Mouse (Mus musculus) CH12.LX (cell line): ENCODE results near the gene Muc3. TPM values are rescaled to one million over a fixed set of nuclear protein-coding genes. Genes with fewer than 3 reads are reported as not detected.

Source experiments
- DNase-seq: peaks from one replicate; pipeline ENCODE4 v3.0.0-alpha.2; 2013; ENCODE audit errors: extremely low read depth
- H3K27ac ChIP-seq: 2 replicates; pipeline ENCODE4 v1.5.1; 2012; ENCODE audit warnings: low read depth, mild to moderate bottlenecking, control low read depth, moderate library complexity; ENCODE audit not compliant: insufficient read depth
- H3K27me3 ChIP-seq: replicated peaks from 2 replicates; pipeline ENCODE3; 2012; ENCODE audit warnings: inconsistent platforms
- H3K36me3 ChIP-seq, 2 experiments: replicated peaks in 1 of 2; 2 replicates each; pipeline versions ENCODE3 to v1.6.1; 2012; ENCODE audit warnings: inconsistent platforms in 1 of 2, low read length in 1 of 2, mild to moderate bottlenecking in 1 of 2, mixed read lengths in 1 of 2, moderate library complexity in 1 of 2; ENCODE audit not compliant: control insufficient read depth in 1 of 2, insufficient read depth in 1 of 2
- H3K4me1 ChIP-seq, 2 experiments: 2 replicates each; pipeline ENCODE4 v1.6.1; 2012; ENCODE audit warnings: inconsistent platforms in 1 of 2, moderate library complexity in 1 of 2; ENCODE audit not compliant: insufficient read depth in 2 of 2, control insufficient read depth in 1 of 2
- H3K4me2 ChIP-seq: 2 replicates; pipeline ENCODE4 v1.6.1; 2012; ENCODE audit warnings: low read depth, mild to moderate bottlenecking, control low read depth; ENCODE audit not compliant: poor library complexity, insufficient read depth, severe bottlenecking
- H3K4me3 ChIP-seq, 3 experiments: fragments of 150-350 bp in 1 of 3; sonication (generic) in 1 of 3; replicated peaks in 1 of 3; 2 replicates each; pipeline versions ENCODE3 to v1.5.1; 2011 to 2012; ENCODE audit warnings: low read depth in 2 of 3, low read length in 2 of 3, mild to moderate bottlenecking in 2 of 3, moderate library complexity in 2 of 3, control low read depth in 1 of 3, improper control_type of control experiment in 1 of 3, inconsistent platforms in 1 of 3, mixed read lengths in 1 of 3; ENCODE audit not compliant: poor library complexity in 1 of 3
- H3K79me2 ChIP-seq: replicated peaks from 2 replicates; pipeline ENCODE4 v1.6.1; 2012; ENCODE audit warnings: mild to moderate bottlenecking, moderate library complexity; ENCODE audit not compliant: control insufficient read depth, poor library complexity, insufficient read depth, severe bottlenecking; ENCODE audit errors: extremely low read depth
- H3K9ac ChIP-seq: 2 replicates; pipeline ENCODE4 v1.6.1; 2012; ENCODE audit warnings: low read depth, mild to moderate bottlenecking, control low read depth, moderate library complexity; ENCODE audit not compliant: insufficient read depth
- H3K9me3 ChIP-seq: replicated peaks from 2 replicates; pipeline ENCODE3; 2012; ENCODE audit warnings: low read length, inconsistent platforms, mixed read lengths
- BHLHE40 ChIP-seq: IDR thresholded peaks from 2 replicates; pipeline ENCODE4 v1.6.1; 2011; ENCODE audit warnings: mild to moderate bottlenecking, low read depth, low read length, improper control_type of control experiment
- CHD2 ChIP-seq: IDR thresholded peaks from 2 replicates; pipeline ENCODE4 v1.6.1; 2011; ENCODE audit warnings: low read length, improper control_type of control experiment
- CTCF ChIP-seq, 2 experiments: IDR thresholded peaks in 1 of 2; conservative IDR thresholded peaks in 1 of 2; 2 replicates each; pipeline ENCODE4 v1.5.1; 2011 to 2012; ENCODE audit warnings: low read depth in 2 of 2, low read length in 2 of 2, improper control_type of control experiment in 1 of 2, inconsistent platforms in 1 of 2, mild to moderate bottlenecking in 1 of 2, moderate library complexity in 1 of 2
- E2F4 ChIP-seq: IDR thresholded peaks from 2 replicates; pipeline ENCODE4 v1.6.1; 2011; ENCODE audit warnings: low read depth, low read length, improper control_type of control experiment; ENCODE audit not compliant: insufficient replicate concordance
- ELF1 ChIP-seq: IDR thresholded peaks from 2 replicates; pipeline ENCODE4 v1.6.1; 2014; ENCODE audit warnings: low read depth, mild to moderate bottlenecking, inconsistent platforms, low read length, improper control_type of control experiment
- EP300 ChIP-seq: IDR thresholded peaks from 2 replicates; pipeline ENCODE4 v1.6.1; 2011; ENCODE audit warnings: low read length, improper control_type of control experiment
- HCFC1 ChIP-seq: IDR thresholded peaks from 2 replicates; pipeline ENCODE4 v1.6.1; 2012; ENCODE audit warnings: low read depth, mild to moderate bottlenecking, inconsistent platforms, low read length, improper control_type of control experiment
- JUND ChIP-seq: conservative IDR thresholded peaks from 2 replicates; pipeline ENCODE4 v1.6.1; 2011; ENCODE audit warnings: low read depth, low read length, improper control_type of control experiment
- KAT2A ChIP-seq: IDR thresholded peaks from 2 replicates; pipeline ENCODE4 v1.6.1; 2012; ENCODE audit warnings: low read length, improper control_type of control experiment, inconsistent platforms; ENCODE audit not compliant: insufficient replicate concordance
- MAFK ChIP-seq: IDR thresholded peaks from 2 replicates; pipeline ENCODE4 v1.6.1; 2011; ENCODE audit warnings: low read length, improper control_type of control experiment; ENCODE audit not compliant: insufficient replicate concordance
- MAX ChIP-seq: IDR thresholded peaks from 2 replicates; pipeline ENCODE4 v1.6.1; 2011; ENCODE audit warnings: low read length, improper control_type of control experiment
- MXI1 ChIP-seq: IDR thresholded peaks from 2 replicates; pipeline ENCODE4 v1.6.1; 2011; ENCODE audit warnings: mild to moderate bottlenecking, low read depth, low read length, improper control_type of control experiment
- MYC ChIP-seq: IDR thresholded peaks from 2 replicates; pipeline ENCODE4 v1.6.1; 2011; ENCODE audit warnings: low read depth, mild to moderate bottlenecking, improper control_type of control experiment, low read length
- PAX5 ChIP-seq: IDR thresholded peaks from 2 replicates; pipeline ENCODE4 v1.6.1; 2012; ENCODE audit warnings: low read length, inconsistent platforms, mixed read lengths
- POLR2A ChIP-seq: IDR thresholded peaks from 2 replicates; pipeline ENCODE4 v1.6.1; 2011; ENCODE audit warnings: low read depth, mild to moderate bottlenecking, improper control_type of control experiment, low read length
- RCOR1 ChIP-seq: conservative IDR thresholded peaks from 2 replicates; pipeline ENCODE4 v1.6.1; 2012; ENCODE audit warnings: low read depth, mild to moderate bottlenecking, inconsistent platforms, low read length, improper control_type of control experiment
- SMC3 ChIP-seq: IDR thresholded peaks from 2 replicates; pipeline ENCODE4 v1.6.1; 2011; ENCODE audit warnings: low read depth, low read length, improper control_type of control experiment
- TBP ChIP-seq: conservative IDR thresholded peaks from 2 replicates; pipeline ENCODE4 v1.6.1; 2011; ENCODE audit warnings: low read depth, low read length, improper control_type of control experiment
- TCF12 ChIP-seq: IDR thresholded peaks from 2 replicates; pipeline ENCODE4 v1.6.1; 2014; ENCODE audit warnings: low read depth, mild to moderate bottlenecking, inconsistent platforms, low read length, improper control_type of control experiment
- UBTF ChIP-seq: IDR thresholded peaks from 2 replicates; pipeline ENCODE4 v1.6.1; 2012; ENCODE audit warnings: low read depth, mild to moderate bottlenecking, inconsistent platforms, low read length, improper control_type of control experiment, moderate library complexity
- USF1 ChIP-seq: IDR thresholded peaks from 2 replicates; pipeline ENCODE4 v1.6.1; 2014; ENCODE audit warnings: low read depth, mild to moderate bottlenecking, inconsistent platforms, low read length, improper control_type of control experiment
- ZNF384 ChIP-seq: IDR thresholded peaks from 2 replicates; pipeline ENCODE4 v1.6.1; 2012; ENCODE audit warnings: low read depth, low read length, improper control_type of control experiment, inconsistent platforms
- dilution Hi-C: fragments of 300-500 bp; cut with MboI; formaldehyde crosslinking; loops from 2 replicates; pipeline ENCODE4 v1.14.3; 2020; ENCODE audit warnings: low sequenced_read_pairs; ENCODE audit not compliant: extremely low pct_unique_long_range_greater_than_20kb, extremely low pct_ligation_motif_present
- in situ Hi-C: fragments of 300-500 bp; cut with MboI; formaldehyde crosslinking; loops from 3 replicates; pipeline ENCODE4 v1.14.3; 2019; ENCODE audit warnings: low sequenced_read_pairs, low pct_ligation_motif_present, low pct_unique_long_range_greater_than_20kb, mixed read lengths
- polyA plus RNA-seq: library from polyadenylated mRNA; unstranded; fragments of >175 nt; gene quantifications from 2 replicates; pipeline ENCODE4 v1.2.1, GENCODE M21; 2012; ENCODE audit warnings: low read depth; ENCODE audit not compliant: insufficient read length
- total RNA-seq, 2 experiments: library from RNA; depleted of rRNA; stranded (reverse); fragments of 300-350 nt in 1 of 2; fragments of >200 nt in 1 of 2; gene quantifications; 2 replicates each; pipeline ENCODE4 v1.2.3; 2012 to 2014

Gene Muc3
- total and polyA plus RNA-seq, 3 experiments: 0.13 TPM; not detected in 2

- in situ Hi-C loops: no loop called here
- Histone ChIP-seq H3K27me3 (no peaks in the 10 kb centered on the region), H3K79me2 (no peaks in the 10 kb centered on the region), H3K27ac (no peak overlapping the region), H3K4me2 (no peak overlapping the region), H3K36me3 (no peaks in the 10 kb centered on the region), H3K9ac (no peak overlapping the region), H3K4me1 (peaks cover 0 to 11% of the 10 kb centered on the region in 2 experiments; a peak in 2 of 4 replicates), H3K4me3 (no peak overlapping the region), H3K9me3 (peaks cover 8% of the 10 kb centered on the region)
- no peak for TF ChIP-seq TCF12
- no peak for TF ChIP-seq MXI1
- no peak for TF ChIP-seq MYC
- no peak for TF ChIP-seq SMC3
- TF ChIP-seq MAX: no peak
- TF ChIP-seq ZNF384: no peak
- TF ChIP-seq ELF1: no peak
- TF ChIP-seq TBP: no peak
- TF ChIP-seq PAX5: no peak
- no peak for TF ChIP-seq RCOR1
- TF ChIP-seq E2F4: no peak
- TF ChIP-seq CHD2: no peak
- no peak for TF ChIP-seq JUND
- no peak for TF ChIP-seq KAT2A
- no peak for TF ChIP-seq POLR2A
- TF ChIP-seq BHLHE40: no peak
- no peak for TF ChIP-seq EP300
- no peak for TF ChIP-seq USF1
- no peak for TF ChIP-seq HCFC1
- no peak for DNase-seq
- dilution Hi-C loops: no loop called here
These were observed 55.4 kb downstream of the Muc3 start for GRCm38 (mm10) chr5:137093720-137094119.

GRCm38 (mm10) chr5:137091560-137091959 lies 57.6 kb downstream of the Muc3 start:
- DNase-seq: no peak
- no peaks in the 10 kb centered on the region for H3K36me3 ChIP-seq
- no peaks in the 10 kb centered on the region for H3K27me3 ChIP-seq
- H3K9ac ChIP-seq: no peak overlapping the region
- H3K4me2 ChIP-seq: no peak overlapping the region
- in situ Hi-C loops (no loop called here), dilution Hi-C loops (no loop called here)
- peaks cover 7% of the 10 kb centered on the region for H3K9me3 ChIP-seq
- H3K4me3 ChIP-seq: no peak overlapping the region
- no peak overlapping the region for H3K27ac ChIP-seq
- H3K4me1 ChIP-seq: peaks cover 0 to 11% of the 10 kb centered on the region in 2 experiments; a peak in 2 of 4 replicates
- TF ChIP-seq CHD2 (no peak), POLR2A (no peak), CTCF (conservative IDR thresholded peaks at IDR 0.05 in 1 of 2, IDR thresholded peaks at IDR 0.05 in 1 of 2; ENCODE audit: low read depth in 2 of 2, low read length in 2 of 2) (no peak), E2F4 (no peak), UBTF (no peak), MAFK (no peak), TBP (no peak), PAX5 (no peak)
- H3K79me2 ChIP-seq: no peaks in the 10 kb centered on the region
